Mouse (Mus musculus): Measurements from ENCODE around the gene C1qtnf1.

Gene C1qtnf1

GRCm38 (mm10) chr11:118436471-118436935 is 8.5 kb downstream of the C1qtnf1 start:
- no peak for DNase-seq (ENCODE audit: low spot score in 2 of 2)

GRCm38 (mm10) chr11:118438665-118439414 is 10.8 kb downstream of the C1qtnf1 start:
- DNase-seq (ENCODE audit: low spot score in 2 of 2) = no peak

- DNase-seq (ENCODE audit: low spot score in 2 of 2) = no peak
Measured at GRCm38 (mm10) chr11:118442691-118443090, 14.7 kb downstream of the C1qtnf1 start.

GRCm38 (mm10) chr11:118443201-118443970 is 15.4 kb downstream of the C1qtnf1 start:
- peak; percentile 49 to 85 for DNase-seq (ENCODE audit: low spot score in 2 of 2)

- peak; percentile 42 to 71 for DNase-seq (ENCODE audit: low spot score in 2 of 2)
Measured at GRCm38 (mm10) chr11:118445843-118446242, 17.8 kb downstream of the C1qtnf1 start.

- DNase-seq (ENCODE audit: low spot score in 2 of 2) = no peak
Measured at GRCm38 (mm10) chr11:118447346-118447745, 19.3 kb downstream of the C1qtnf1 start.

- no peak for DNase-seq (ENCODE audit: low spot score in 2 of 2)
Measured at GRCm38 (mm10) chr11:118448385-118448784, 20.4 kb downstream of the C1qtnf1 start.

GRCm38 (mm10) chr11:118451211-118451610 is 23.2 kb downstream of the C1qtnf1 start:
- no peak for DNase-seq (ENCODE audit: low spot score in 2 of 2)

GRCm38 (mm10) chr11:118452955-118453354 is 25.0 kb downstream of the C1qtnf1 start:
- no peak for DNase-seq (ENCODE audit: low spot score in 2 of 2)

- DNase-seq (ENCODE audit: low spot score in 2 of 2) = no peak
Measured at GRCm38 (mm10) chr11:118453886-118454671, 26.1 kb downstream of the C1qtnf1 start.

GRCm38 (mm10) chr11:118455788-118456187 is 27.8 kb downstream of the C1qtnf1 start:
- no peak for DNase-seq (ENCODE audit: low spot score in 2 of 2)

GRCm38 (mm10) chr11:118456937-118457336 is 28.9 kb downstream of the C1qtnf1 start:
- no peak for DNase-seq (ENCODE audit: low spot score in 2 of 2)

- peak in 1 of 2 experiments; percentile 14 for DNase-seq (ENCODE audit: low spot score in 2 of 2)
Measured at GRCm38 (mm10) chr11:118459051-118459450, 31.0 kb downstream of the C1qtnf1 start.

- DNase-seq (ENCODE audit: low spot score in 2 of 2) = peak in 1 of 2 experiments; percentile 19
Measured at GRCm38 (mm10) chr11:118459536-118459935, 31.5 kb downstream of the C1qtnf1 start.

- DNase-seq (ENCODE audit: low spot score in 2 of 2) = peak; percentile 24 to 53
Measured at GRCm38 (mm10) chr11:118460280-118460679, 32.3 kb downstream of the C1qtnf1 start.

GRCm38 (mm10) chr11:118467441-118468035 is 39.5 kb downstream of the C1qtnf1 start:
- no peak for DNase-seq (ENCODE audit: low spot score in 2 of 2)

- DNase-seq (ENCODE audit: low spot score in 2 of 2) = no peak
Measured at GRCm38 (mm10) chr11:118469509-118470160, 41.6 kb downstream of the C1qtnf1 start.

- DNase-seq (ENCODE audit: low spot score in 2 of 2) = peak; percentile 70 to 76
Measured at GRCm38 (mm10) chr11:118470234-118470966, 42.4 kb downstream of the C1qtnf1 start.

- peak in 1 of 2 experiments; percentile 28 for DNase-seq (ENCODE audit: low spot score in 2 of 2)
Measured at GRCm38 (mm10) chr11:118471676-118472075, 43.7 kb downstream of the C1qtnf1 start.

- no peak for DNase-seq (ENCODE audit: low spot score in 2 of 2)
Measured at GRCm38 (mm10) chr11:118473161-118473560, 45.2 kb downstream of the C1qtnf1 start.
